Mouse (Mus musculus): ENCODE measurements around the gene Tmem120b.

The Tmem120b gene

DNA sequence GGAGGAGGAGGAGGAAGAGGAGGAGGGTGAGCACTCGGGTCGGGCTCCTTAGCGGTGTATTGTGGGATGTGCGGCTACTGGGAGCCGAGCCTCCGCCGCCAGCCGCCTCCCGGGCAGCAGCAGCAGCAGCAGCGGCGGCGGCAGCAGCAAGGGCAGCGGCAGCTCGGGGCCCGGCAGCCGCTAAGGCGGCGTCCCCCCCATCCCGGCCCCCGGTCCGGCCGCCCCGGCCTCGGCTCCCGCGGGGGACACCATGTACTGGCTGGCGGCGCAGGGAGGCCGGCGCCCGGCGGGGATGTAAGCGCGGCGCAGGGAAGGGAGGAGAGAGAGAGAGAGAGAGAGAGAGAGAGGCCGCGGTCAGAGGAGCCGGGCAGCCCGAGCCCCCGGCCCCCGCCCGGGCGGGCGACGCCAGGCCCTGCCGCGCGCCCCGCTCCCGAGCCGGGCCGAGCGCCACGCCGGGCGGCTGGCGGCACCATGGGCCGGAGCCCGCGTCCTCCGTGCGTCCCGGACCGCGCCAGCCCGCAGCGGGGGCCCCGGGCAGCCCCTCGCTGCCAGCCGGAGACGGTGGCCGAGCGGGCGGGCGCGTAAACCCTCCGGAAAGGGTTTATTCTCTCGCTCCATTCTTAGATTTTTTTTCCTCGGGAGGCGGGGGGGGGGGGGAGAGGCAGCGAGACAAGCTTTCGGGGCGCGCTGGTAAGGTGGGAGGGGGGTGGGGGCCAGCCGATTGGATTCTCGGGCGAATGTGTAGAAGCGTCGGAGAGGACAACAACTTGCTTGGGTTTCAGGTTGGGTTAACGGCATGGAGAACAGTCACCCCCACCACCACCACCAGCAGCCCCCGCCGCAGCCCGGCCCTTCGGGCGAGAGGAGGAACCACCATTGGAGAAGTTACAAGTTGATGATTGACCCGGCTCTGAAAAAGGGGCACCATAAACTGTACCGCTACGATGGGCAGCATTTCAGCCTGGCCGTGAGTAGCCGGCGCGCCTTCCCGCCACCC lies 74.2 kb downstream of the Tmem120b start, which contains the start of gene Setd1b:
Setd1b (plus strand) TSS at position 33 of the 997 bp plus-strand sequence.
- DNase-seq: peak; percentile 65

DNA sequence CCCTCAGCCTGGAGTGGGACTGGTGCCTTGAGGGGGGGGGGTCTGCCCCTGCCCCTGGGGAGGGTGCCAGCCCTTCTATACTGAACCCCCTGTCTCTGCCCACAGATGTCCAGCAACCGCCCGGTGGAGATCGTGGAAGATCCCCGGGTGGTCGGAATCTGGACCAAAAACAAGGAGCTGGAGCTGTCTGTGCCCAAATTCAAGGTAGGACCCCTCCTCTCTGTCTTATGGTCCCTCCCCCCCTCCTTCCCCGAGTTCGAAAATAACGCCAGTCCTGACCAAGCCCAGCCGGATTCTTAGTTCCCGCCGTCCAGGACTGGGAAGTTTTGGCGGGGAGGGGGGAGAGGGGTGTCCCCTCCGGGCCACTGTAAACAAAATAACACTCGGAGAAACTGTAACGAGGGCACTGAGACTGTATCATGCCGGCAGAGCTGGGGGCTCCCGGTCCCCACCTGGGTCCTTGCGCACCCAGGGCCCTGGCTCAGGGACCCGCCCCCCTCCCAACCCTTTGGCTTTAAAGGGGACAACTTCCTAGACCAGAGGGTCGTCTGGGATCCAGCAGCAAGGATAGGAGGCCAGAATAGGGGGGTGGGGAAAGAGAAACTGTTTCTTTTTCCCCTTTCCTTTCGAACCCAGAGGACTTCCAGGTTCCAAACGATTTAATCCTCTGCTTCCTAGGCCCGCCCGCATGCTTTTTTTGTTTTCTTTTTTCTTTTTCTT lies 75.2 kb downstream of the Tmem120b start:
- no peak for DNase-seq

DNA sequence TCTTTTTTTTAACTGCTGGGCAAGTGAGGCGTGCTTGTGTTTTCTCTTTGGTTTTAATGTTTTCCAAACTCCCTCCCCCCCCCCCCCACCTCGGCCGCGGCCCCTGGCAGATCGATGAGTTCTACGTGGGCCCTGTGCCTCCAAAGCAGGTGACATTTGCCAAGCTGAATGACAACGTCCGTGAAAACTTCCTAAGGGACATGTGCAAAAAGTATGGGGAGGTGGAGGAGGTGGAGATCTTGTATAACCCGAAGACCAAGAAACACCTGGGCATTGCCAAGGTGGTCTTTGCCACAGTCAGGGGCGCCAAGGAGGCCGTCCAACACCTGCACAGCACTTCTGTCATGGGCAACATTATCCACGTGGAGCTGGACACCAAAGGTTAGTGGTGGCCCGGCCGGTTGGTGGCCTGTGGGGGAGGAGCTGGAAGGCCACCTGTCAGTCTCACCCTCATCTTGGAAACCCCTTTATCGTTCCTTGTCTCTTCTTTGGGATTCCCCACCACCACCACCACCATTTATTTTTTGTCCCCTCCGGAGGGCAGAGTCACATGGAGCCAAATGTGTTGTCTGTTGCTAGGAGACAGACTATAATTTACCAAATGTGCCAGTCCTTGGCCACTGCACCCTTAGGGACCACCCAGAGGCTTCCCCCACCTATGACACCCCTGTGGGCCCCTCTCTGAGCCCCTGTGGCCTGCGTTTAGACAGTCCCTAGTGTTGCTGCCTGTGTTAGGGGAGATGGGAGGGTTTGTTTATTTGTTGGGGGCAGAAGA lies 75.9 kb downstream of the Tmem120b start:
- DNase-seq: no peak

DNA sequence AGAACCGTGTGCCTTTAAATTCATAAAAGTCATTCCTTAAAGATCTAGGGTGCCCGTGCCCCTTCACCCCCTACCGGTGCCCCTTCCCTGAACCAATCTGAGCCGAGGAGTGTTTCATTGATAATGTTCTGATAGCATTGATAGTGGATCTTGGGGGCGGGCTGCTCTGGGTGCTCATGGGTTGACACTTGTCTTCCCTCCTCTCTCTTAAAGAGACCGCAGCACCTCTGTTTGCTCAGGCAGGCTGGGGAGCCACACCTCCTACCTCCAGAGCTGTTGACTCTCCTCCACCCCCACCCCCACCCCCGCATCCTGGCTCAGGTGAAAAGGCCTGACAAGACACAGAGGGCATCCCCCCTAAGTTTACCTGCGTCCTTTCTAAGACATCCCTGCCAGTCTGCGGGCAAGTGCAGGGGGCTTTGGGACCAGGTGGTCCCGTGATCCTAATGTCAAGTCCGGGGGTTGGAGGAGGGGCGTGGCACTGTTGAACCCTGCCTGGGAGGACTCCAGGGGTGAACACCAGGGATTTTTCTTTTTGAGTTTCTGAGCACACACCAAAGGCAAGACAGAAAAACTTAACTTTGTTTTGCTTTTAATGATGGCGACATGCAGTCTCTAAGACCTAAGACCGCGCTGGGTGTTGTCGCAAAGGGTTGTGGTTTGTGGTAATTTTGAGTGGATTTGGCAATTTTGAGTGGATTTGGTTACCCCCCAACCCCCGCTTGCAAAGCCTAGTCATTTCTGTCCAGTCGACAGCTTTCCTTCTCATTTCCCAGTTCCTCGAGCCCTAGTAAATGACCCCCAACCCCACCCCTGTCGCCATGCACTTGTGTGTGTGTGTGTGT lies 76.8 kb downstream of the Tmem120b start:
- DNase-seq: no peak

DNA sequence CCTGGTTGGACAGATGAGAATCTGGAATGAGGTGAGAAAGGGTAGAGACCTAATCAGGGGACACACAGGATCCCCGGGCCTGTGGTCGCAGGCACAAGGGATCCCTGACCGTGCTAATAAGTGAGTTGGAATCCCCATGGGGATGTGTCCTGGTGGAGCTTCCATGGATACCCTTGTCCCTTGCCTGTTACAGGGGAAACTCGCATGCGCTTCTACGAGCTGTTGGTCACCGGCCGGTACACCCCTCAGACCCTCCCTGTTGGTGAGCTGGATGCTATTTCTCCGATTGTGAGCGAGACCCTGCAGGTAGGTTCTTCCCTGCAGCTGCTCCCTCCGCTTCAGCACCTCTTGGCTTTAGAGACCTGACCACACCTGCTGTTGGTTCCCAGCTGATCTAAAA lies 78.1 kb downstream of the Tmem120b start:
- DNase-seq: no peak

DNA sequence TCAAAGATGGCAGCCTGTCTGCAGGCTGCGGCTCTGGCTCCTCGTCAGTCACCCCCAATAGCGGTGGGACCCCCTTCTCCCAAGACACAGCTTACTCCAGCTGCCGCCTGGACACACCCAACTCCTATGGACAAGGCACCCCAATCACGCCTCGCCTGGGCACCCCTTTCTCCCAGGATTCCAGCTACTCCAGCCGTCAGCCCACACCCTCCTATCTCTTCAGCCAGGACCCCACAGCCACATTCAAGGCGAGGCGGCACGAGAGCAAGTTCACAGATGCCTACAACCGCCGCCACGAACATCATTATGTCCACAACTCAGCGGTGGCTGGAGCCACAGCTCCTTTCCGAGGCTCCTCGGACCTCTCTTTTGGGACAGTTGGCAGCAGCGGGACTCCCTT lies 79.4 kb downstream of the Tmem120b start:
- no peak for DNase-seq

DNA sequence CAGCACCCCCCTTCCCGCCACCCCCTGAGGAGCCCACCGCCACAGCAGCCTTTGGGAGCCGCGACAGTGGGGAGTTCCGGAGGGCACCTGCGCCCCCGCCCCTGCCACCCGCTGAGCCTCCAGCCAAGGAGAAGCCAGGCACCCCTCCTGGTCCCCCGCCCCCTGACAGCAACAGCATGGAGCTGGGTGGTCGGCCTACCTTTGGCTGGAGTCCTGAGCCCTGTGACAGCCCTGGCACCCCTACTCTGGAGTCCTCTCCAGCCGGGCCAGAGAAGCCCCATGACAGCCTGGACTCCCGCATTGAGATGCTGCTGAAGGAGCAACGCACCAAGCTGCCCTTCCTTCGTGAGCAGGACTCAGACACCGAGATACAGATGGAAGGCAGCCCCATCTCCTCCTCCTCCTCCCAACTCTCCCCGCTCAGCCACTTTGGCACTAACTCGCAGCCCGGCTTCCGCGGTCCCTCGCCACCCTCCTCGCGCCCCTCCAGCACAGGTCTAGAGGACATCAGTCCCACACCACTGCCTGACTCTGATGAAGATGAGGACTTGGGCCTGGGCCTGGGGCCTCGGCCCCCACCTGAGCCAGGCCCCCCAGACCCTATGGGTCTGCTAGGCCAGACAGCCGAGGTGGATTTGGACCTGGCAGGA lies 80.0 kb downstream of the Tmem120b start:
- no peak for DNase-seq

DNA sequence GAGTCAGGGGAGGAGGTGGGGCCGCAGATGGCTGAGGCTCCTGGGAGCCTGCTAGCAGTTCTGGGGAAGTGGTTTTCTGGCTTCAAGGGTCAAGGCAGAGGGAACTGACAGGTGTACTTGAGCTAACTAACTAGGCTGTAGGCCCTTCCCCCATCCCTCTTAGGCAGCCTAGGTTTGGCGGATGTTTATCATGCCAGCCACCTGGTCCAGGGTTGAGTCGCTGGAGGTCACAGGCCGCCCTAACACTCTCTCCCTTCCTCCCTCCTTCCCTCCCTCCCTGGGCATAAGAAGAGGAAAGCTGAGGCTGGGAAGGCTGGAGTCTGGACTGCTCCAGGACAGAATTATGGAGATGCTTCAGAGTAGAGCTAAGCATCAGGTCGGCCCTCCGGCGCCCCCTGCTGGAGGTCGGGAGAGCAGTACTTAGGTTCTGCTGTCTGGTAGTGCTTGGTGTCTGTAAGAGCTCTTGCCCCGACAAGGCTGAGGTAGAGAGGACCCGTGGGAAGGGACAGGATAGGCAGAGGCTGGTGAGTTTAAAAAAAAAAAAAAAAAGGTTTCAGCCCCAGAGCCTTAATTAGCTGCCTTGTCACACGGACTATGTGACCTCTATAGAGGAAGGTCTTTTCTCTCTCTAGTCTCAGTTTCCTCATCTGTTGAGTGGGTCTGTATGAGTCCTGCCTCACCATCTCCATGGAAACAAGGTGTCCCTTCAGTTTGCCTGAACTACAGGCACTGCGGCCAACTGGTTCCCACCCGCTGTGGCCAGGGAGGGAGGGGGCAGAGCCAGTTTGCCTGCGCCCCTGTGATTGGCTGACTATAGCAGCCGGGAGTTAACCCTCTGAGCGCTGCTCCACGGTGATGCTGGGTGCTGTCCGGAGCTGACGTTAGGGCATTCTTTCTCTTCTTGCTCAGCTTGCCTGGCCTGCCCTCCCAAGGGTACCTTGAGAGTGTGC lies 81.5 kb downstream of the Tmem120b start:
- DNase-seq: peak; percentile 89

DNA sequence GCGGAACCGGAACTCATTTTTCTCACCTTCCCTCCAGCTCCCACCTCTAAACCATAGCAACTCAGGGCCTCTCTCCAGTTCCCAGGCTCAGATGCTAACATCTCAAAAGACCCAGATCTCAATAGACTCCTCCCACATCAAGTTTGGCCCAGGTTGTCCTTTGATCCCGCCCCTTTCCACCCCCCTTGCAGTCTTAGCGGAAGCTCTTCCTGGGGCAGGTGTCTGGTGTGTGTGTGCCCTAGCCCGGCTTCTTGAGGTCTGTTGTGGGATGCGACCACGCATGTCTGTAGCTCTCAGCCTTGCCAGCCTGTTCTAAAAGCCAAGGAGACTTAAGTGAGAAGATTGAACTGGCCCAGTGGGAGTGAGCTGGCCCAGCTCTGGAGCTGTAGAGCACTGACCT lies 82.4 kb downstream of the Tmem120b start:
- DNase-seq: no peak

DNA sequence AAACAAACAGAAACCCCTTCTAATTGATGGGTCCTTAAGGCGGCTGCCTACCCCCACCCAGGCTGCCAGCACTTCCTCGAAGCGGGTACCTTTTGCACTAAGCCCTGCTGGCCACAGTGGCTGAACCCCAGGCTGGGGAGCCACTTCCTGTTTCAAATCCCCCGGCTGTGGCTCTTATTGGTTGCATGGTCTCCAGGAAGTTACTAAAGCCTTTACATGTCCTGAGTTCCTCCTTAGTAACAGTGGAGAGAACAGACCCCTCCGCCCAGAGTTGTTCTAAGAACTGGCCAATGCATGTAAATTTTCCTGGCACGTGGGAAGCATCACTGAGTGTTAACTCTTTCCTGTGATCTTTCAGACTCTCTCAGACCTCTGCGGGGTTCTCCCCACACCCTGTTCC lies 82.9 kb downstream of the Tmem120b start:
- DNase-seq: no peak

DNA sequence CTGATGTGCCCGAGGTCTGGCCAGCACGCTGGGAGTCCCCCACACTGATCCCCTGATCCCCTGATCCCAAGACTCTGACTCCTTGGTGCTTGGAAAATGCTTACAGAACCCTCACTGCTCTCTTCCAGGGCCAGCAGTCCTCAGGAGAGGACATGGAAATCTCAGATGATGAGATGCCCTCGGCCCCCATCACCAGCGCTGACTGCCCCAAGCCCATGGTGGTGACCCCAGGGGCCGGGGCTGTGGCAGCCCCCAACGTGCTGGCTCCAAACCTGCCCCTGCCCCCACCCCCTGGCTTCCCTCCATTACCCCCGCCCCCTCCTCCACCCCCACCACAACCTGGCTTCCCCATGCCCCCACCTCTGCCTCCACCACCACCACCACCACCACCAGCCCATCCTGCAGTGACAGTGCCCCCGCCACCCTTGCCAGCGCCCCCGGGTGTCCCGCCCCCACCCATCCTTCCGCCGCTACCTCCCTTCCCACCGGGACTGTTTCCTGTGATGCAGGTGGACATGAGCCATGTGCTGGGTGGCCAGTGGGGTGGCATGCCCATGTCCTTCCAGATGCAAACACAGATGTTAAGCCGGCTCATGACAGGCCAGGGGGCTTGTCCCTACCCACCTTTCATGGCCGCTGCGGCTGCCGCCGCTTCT lies 83.6 kb downstream of the Tmem120b start:
- DNase-seq: no peak

DNA sequence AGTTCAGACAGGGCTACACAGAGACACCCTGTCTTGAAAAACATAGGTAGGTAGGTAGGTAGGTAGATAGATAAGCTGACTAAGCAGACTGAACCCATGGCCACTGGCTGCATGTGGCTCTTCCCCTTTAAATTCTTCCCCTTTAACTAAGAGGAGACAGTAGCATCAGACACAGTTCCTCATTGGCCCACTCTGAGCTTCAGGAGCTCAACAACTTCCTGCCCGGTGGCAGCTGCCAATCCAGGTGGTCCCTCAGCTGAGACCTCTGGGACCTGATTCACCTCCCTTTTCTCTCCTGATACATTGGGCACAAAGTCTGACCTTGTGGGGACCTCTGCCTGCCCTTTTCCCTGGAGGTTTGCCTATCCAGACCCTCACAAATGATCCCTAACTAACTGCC lies 84.7 kb downstream of the Tmem120b start:
- DNase-seq: no peak

DNA sequence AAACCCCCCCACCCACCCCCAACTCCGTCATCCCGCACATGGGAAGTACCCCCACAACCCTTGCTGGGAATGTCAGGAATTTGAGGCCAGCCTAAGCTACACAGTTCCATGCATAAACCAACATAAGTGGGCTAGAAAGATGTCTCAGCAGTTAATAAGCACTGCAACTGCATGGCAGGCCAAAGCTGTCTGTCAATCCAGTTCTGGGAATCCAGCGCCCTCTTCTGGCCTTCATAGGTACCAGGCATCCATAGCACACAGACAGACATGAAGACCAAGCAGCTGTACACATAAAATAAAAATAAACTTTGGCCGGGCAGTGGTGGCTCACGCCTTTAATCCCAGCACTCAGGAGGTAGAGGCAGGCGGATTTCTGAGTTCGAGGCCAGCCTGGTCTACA lies 87.2 kb downstream of the Tmem120b start:
- DNase-seq: no peak

DNA sequence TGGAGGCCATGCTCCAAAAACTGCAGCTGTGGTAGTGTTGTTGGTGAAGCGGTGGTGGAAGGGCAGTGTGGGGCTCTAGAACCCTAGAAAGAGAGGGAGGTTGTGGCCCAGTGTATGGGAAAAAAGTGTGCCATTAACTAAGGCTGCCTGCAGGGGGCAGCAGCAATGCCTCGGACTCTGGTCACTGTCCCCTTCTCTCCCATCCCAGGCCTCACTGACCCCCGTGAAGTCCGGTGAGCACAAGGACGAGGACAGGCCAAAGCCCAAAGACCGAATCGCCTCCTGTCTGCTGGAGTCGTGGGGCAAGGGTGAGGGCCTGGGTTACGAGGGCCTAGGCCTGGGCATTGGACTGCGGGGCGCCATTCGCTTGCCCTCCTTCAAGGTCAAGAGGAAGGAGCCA lies 88.5 kb downstream of the Tmem120b start:
- no peak for DNase-seq

DNA sequence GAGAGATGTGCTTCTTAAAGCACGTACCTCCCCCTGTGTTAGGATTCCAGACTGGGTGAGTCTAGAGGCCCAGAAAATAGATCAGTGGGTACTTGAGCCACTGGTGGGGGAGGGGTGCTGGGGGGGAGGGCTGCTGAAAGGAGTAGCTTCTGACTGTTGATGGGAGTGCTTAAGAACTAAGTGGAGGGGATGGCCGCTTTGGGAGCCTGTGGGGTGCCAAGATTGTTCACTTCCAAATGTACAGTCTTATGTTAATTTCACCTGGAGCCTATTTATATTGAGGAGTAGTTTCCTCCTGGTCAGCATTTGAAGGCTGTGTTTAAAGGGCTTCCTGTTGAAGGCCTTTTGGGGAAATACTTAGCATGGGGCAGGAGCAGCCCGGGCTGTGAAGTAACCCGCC lies 89.8 kb downstream of the Tmem120b start:
- no peak for DNase-seq

DNA sequence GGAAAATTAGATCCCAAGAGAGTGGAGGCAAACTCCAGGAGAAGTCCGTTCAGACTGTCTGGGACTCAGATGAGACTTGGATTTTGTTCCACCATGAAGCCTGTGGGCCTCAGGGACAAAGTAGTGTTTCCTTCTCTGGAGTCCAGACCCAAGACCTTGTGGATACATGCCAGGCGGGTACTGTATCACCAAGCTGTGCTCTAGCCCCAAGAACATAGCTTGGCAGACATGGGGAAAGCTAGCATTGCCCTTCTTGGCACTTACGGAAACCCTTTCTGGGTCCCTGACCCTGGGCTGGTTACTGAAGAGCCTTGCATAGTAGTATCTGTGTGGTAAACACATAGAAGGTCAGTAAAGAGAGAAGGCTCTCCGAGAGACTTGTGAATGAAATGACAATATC lies 91.2 kb downstream of the Tmem120b start:
- DNase-seq: no peak

DNA sequence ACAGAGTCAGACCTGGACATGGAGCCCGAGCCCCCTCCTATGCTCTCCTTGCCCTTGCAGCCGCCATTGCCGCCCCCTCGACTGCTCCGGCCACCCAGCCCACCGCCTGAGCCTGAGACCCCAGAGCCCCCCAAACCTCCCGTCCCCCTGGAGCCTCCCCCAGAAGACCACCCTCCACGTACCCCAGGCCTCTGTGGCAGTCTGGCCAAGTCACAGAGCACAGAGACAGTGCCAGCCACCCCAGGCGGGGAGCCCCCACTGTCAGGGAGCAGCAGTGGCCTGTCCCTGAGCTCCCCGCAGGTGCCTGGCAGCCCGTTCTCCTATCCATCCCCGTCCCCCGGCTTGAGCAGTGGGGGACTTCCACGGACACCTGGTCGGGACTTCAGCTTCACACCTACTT lies 91.7 kb downstream of the Tmem120b start:
- DNase-seq: no peak

DNA sequence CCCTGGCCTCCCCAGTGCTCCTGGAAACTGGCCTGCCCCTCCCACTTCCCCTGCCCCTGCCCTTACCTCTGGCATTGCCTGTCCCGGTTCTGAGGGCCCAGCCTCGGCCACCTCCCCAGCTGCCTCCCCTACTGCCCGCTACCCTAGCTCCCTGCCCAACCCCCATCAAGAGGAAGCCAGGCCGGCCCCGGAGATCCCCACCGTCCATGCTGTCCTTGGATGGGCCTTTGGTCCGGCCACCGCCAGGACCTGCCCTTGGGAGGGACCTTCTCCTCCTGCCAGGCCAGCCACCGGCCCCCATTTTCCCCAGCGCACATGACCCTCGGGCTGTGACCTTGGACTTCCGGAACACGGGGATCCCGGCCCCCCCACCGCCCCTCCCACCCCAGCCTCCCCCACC lies 92.1 kb downstream of the Tmem120b start:
- no peak for DNase-seq

DNA sequence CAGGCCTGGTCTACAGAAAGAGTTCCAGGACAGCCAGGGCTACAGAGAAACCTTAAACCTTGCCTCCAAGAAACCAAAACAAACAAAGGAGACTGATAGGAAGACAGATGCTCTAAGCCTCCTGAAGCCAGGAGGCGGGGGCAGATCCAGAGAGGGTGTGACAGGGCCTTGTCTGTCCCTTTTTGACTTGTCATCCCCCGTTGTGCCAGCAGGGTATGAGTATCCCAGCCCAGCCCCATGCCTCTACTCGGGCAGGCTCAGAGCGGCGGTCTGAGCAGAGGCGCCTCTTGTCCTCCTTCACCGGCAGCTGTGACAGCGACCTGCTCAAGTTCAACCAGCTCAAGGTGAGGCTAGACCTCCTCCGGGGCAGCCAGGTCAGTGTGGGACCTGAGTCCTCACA lies 94.7 kb downstream of the Tmem120b start:
- DNase-seq: no peak

DNA sequence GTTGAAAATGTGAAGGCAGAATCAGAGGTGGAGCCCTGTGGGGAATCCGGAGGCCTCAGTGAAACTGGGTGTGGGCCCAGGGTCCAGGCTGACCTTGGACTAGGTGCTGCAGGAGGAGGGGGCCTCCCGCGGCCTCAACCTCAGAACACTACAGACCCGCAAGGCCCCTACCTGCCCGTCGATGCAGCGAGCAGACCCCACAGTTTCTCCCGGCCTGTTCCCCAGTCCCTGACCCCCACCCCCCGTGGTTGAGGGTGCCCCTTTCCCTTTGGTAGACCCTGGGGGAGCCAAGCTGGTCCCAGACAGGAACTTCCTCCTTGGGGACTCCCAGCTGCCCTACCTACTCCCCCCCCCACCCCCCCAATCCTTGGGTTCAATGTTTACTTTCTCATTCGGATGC lies 98.2 kb downstream of the Tmem120b start:
- DNase-seq: no peak

Data from right cerebral cortex, adult 18-20 months (tissue).